Mouse (Mus musculus) hindbrain, embryonic 14.5 days (tissue): ENCODE data around the gene Arl10. TPM values are rescaled to one million over a fixed set of nuclear protein-coding genes. Genes with fewer than 3 reads are reported as not detected.

Experiments used
- ATAC-seq: fragments of 200-750 bp; cut with Nextera tagmentation; 2 replicates; pipeline ENCODE4 v1.8.0; 2017; ENCODE audit warnings: moderate number of reproducible peaks, mild to moderate bottlenecking, moderate TSS enrichment, moderate library complexity; ENCODE audit not compliant: low FRiP score
- DNase-seq: peaks from one replicate; pipeline ENCODE4 v3.0.0-alpha.2; 2015; ENCODE audit warnings: low spot score
- H3K27ac ChIP-seq: fragments of 300-500 bp; sonication (generic); 2 replicates; pipeline ENCODE4 v1.5.1; 2014; ENCODE audit warnings: mild to moderate bottlenecking, moderate library complexity
- H3K27me3 ChIP-seq: fragments of 300-500 bp; sonication (generic); 2 replicates; pipeline ENCODE4 v1.6.1; 2014; ENCODE audit warnings: mild to moderate bottlenecking, low read length, mixed read lengths; ENCODE audit not compliant: control insufficient read depth, insufficient read depth
- H3K36me3 ChIP-seq: fragments of 300-500 bp; sonication (generic); replicated peaks from 2 replicates; pipeline ENCODE4 v1.6.1; 2014; ENCODE audit not compliant: control insufficient read depth, insufficient read depth
- H3K4me1 ChIP-seq: fragments of 300-500 bp; sonication (generic); replicated peaks from 2 replicates; pipeline ENCODE4 v1.6.1; 2014; ENCODE audit warnings: antibody characterized with exemption, low read length, mixed read lengths; ENCODE audit not compliant: control insufficient read depth, insufficient read depth
- H3K4me2 ChIP-seq: fragments of 300-500 bp; sonication (generic); replicated peaks from 2 replicates; pipeline ENCODE4 v1.6.1; 2014; ENCODE audit warnings: mild to moderate bottlenecking, moderate library complexity
- H3K4me3 ChIP-seq: fragments of 300-500 bp; sonication (generic); replicated peaks from 2 replicates; pipeline ENCODE4 v1.5.1; 2014; ENCODE audit warnings: mild to moderate bottlenecking, low read length
- H3K9ac ChIP-seq: fragments of 300-500 bp; sonication (generic); 2 replicates; pipeline ENCODE4 v1.6.1; 2014
- H3K9me3 ChIP-seq: fragments of 300-500 bp; sonication (generic); 2 replicates; pipeline ENCODE4 v1.6.1; 2016; ENCODE audit warnings: low read length; ENCODE audit not compliant: control insufficient read depth
- WGBS: fragments of 180-500 bp; shearing (Covaris S2); extraction: QIAGEN DNeasy Blood & Tissue Kit; methylation state at CpG from one replicate; pipeline ENCODE4 v1.1.7; 2014; 5-methylcytosine and 5-hydroxymethylcytosine counted together
- polyA plus RNA-seq: library from polyadenylated mRNA; unstranded; fragments of >200 nt; fragmentation: Nextera tagmentation; extraction: Ambion mirVana; gene quantifications from 2 replicates; pipeline ENCODE4 v1.2.1, GENCODE M21; 2014

Arl10 gene
- polyA plus RNA-seq, 1 experiment from 2014 or later = 83.0 TPM

- Histone ChIP-seq H3K4me1 (peaks cover 8% of the 10 kb centered on the region), H3K27ac (peak overlapping the region; percentile 89), H3K27me3 (no peaks in the 10 kb centered on the region), H3K4me3 (peak overlapping the region; percentile 73), H3K9me3 (no peaks in the 10 kb centered on the region), H3K36me3 (peaks cover 38% of the 10 kb centered on the region), H3K9ac (peak overlapping the region; percentile 97), H3K4me2 (peak overlapping the region; percentile 84)
- DNase-seq (no peak), ATAC-seq (peak; percentile 63)
- WGBS = 11% methylated on average over 45 of the region's 45 CpGs
These were observed 10.3 kb upstream of the Arl10 start for GRCm38 (mm10) chr13:54564232-54565200.

- H3K27me3 ChIP-seq = no peaks in the 10 kb centered on the region
- H3K9ac ChIP-seq = peak within 1 kb of the TSS; percentile 97
- DNase-seq = peak; percentile 97
- H3K4me1 ChIP-seq = peaks cover 8% of the 10 kb centered on the region
- peak within 1 kb of the TSS; percentile 73 for H3K4me3 ChIP-seq
- 0% methylated on average over 27 of the region's 27 CpGs for WGBS
- peak within 1 kb of the TSS; percentile 89 for H3K27ac ChIP-seq
- ATAC-seq = peak; percentile 96
- no peaks in the 10 kb centered on the region for H3K9me3 ChIP-seq
- H3K4me2 ChIP-seq = peak within 1 kb of the TSS; percentile 84
- H3K36me3 ChIP-seq = peaks cover 31% of the 10 kb centered on the region
These were observed 9.6 kb upstream of the Arl10 start, which contains the start of gene 4833439L19Rik for GRCm38 (mm10) chr13:54565201-54565581. Gene 4833439L19Rik (minus strand): TSS chr13:54565435.

GRCm38 (mm10) chr13:54565594-54566345, 9.0 kb upstream of the Arl10 start:
- peak; percentile 59 for ATAC-seq
- Histone ChIP-seq H3K9ac (peak overlapping the region; percentile 97), H3K27ac (peak overlapping the region; percentile 89), H3K4me1 (peaks cover 8% of the 10 kb centered on the region), H3K4me3 (peak overlapping the region; percentile 73), H3K36me3 (peaks cover 26% of the 10 kb centered on the region), H3K4me2 (peak overlapping the region; percentile 84), H3K9me3 (no peaks in the 10 kb centered on the region), H3K27me3 (no peaks in the 10 kb centered on the region)
- peak; percentile 44 for DNase-seq
- WGBS = 47% methylated on average over 8 of the region's 8 CpGs

- Histone ChIP-seq H3K4me2 (no peak overlapping the region), H3K4me3 (no peak overlapping the region), H3K9ac (no peak overlapping the region), H3K9me3 (no peaks in the 10 kb centered on the region), H3K27me3 (no peaks in the 10 kb centered on the region), H3K27ac (no peak overlapping the region), H3K36me3 (no peaks in the 10 kb centered on the region), H3K4me1 (peaks cover 8% of the 10 kb centered on the region)
- DNase-seq (no peak), ATAC-seq (no peak)
- WGBS = 45% methylated on average over 5 of the region's 5 CpGs
These were observed 6.4 kb upstream of the Arl10 start for GRCm38 (mm10) chr13:54568380-54568779.

GRCm38 (mm10) chr13:54569282-54569681, 5.5 kb upstream of the Arl10 start:
- no peaks in the 10 kb centered on the region for H3K9me3 ChIP-seq
- no peak overlapping the region for H3K27ac ChIP-seq
- H3K4me2 ChIP-seq = no peak overlapping the region
- no peak for ATAC-seq
- no peaks in the 10 kb centered on the region for H3K36me3 ChIP-seq
- no peak overlapping the region for H3K9ac ChIP-seq
- no peak overlapping the region for H3K4me3 ChIP-seq
- DNase-seq = no peak
- WGBS = 43% methylated on average over 1 of the region's 1 CpGs
- H3K4me1 ChIP-seq = peaks cover 3% of the 10 kb centered on the region
- no peaks in the 10 kb centered on the region for H3K27me3 ChIP-seq

GRCm38 (mm10) chr13:54570736-54571135, 4.1 kb upstream of the Arl10 start:
- Histone ChIP-seq H3K4me2 (no peak overlapping the region), H3K27ac (no peak overlapping the region), H3K36me3 (no peaks in the 10 kb centered on the region), H3K9ac (no peak overlapping the region), H3K4me1 (peaks cover 3% of the 10 kb centered on the region), H3K9me3 (no peaks in the 10 kb centered on the region), H3K27me3 (no peaks in the 10 kb centered on the region), H3K4me3 (no peak overlapping the region)
- WGBS = 73% methylated on average over 4 of the region's 4 CpGs
- ATAC-seq (no peak), DNase-seq (no peak)

GRCm38 (mm10) chr13:54571637-54572036, 3.2 kb upstream of the Arl10 start:
- Histone ChIP-seq H3K36me3 (0 out of 2 replicates have a peak, but pooled peaks cover 1% of the 10 kb centered on the region), H3K9me3 (no peaks in the 10 kb centered on the region), H3K27me3 (no peaks in the 10 kb centered on the region), H3K4me1 (peaks cover 11% of the 10 kb centered on the region), H3K4me2 (no peak overlapping the region), H3K4me3 (no peak overlapping the region), H3K9ac (no peak overlapping the region), H3K27ac (no peak overlapping the region)
- DNase-seq (no peak), ATAC-seq (no peak)
- 40% methylated on average over 2 of the region's 2 CpGs for WGBS

GRCm38 (mm10) chr13:54572621-54573020, 2.2 kb upstream of the Arl10 start:
- WGBS = 83% methylated on average over 4 of the region's 4 CpGs
- Histone ChIP-seq H3K27me3 (no peaks in the 10 kb centered on the region), H3K4me3 (no peak overlapping the region), H3K36me3 (peaks cover 11% of the 10 kb centered on the region), H3K9me3 (no peaks in the 10 kb centered on the region), H3K27ac (no peak overlapping the region), H3K4me1 (peaks cover 14% of the 10 kb centered on the region), H3K4me2 (no peak overlapping the region), H3K9ac (no peak overlapping the region)
- no peak for ATAC-seq
- DNase-seq = no peak

- H3K27ac ChIP-seq = 0 out of 2 replicates have a peak overlapping the region, but pooled peaks have one; percentile 75
- WGBS = 3% methylated on average over 19 of the region's 19 CpGs
- ATAC-seq (no peak), DNase-seq (no peak)
- peaks cover 18% of the 10 kb centered on the region for H3K4me1 ChIP-seq
- peak overlapping the region; percentile 75 for H3K4me2 ChIP-seq
- H3K27me3 ChIP-seq = no peaks in the 10 kb centered on the region
- H3K36me3 ChIP-seq = peaks cover 33% of the 10 kb centered on the region
- H3K4me3 ChIP-seq = peak overlapping the region; percentile 88
- H3K9ac ChIP-seq = peak overlapping the region; percentile 95
- no peaks in the 10 kb centered on the region for H3K9me3 ChIP-seq
These were observed 674 bp downstream of the Arl10 start for GRCm38 (mm10) chr13:54575489-54575888.
